Mouse (Mus musculus): ENCODE data around the gene Gm5938. TPM values are rescaled to one million over a fixed set of nuclear protein-coding genes. Genes with fewer than 3 reads are reported as not detected.

The Gm5938 gene
- polyA plus RNA-seq (2017; shearing (Covaris generic)) = not detected

GRCm38 (mm10) chrX:78125167-78125566 lies at the start of gene Gm5938:
Gene Gm5938, plus strand, starts transcription at chrX:78125467.

GRCm38 (mm10) chrX:78091274-78091673 lies 34.0 kb upstream of the Gm5938 start, which contains the start of gene Obp1a:
Gene Obp1a, minus strand, starts transcription at chrX:78091374.

Other genes with a start within 250 kb of the Gm5938 start
- gene 5430402E10Rik, start 200.4 kb upstream of the Gm5938 start, polyA plus RNA-seq (2017; shearing (Covaris generic)) = not detected
- not detected for gene Obp1a, start 34.1 kb upstream of the Gm5938 start, polyA plus RNA-seq (2017; shearing (Covaris generic))
- gene Obp1b, start 61.3 kb downstream of the Gm5938 start, polyA plus RNA-seq (2017; shearing (Covaris generic)) = not detected
- gene Gm14743, start 120.5 kb downstream of the Gm5938 start, polyA plus RNA-seq (2017; shearing (Covaris generic)) = not detected
- gene 4930480E11Rik, start 244.2 kb downstream of the Gm5938 start, polyA plus RNA-seq (2017; shearing (Covaris generic)) = not detected